Mouse (Mus musculus): ENCODE measurements around the gene Larp4b. TPM values are rescaled to one million over a fixed set of nuclear protein-coding genes. Genes with fewer than 3 reads are reported as not detected.
A peak's percentile ranks its signal among the peaks of the same experiment; 100 is the strongest.

Larp4b gene
- polyA plus RNA-seq, 1 experiment from 2014 or later = 28.4 TPM

DNA sequence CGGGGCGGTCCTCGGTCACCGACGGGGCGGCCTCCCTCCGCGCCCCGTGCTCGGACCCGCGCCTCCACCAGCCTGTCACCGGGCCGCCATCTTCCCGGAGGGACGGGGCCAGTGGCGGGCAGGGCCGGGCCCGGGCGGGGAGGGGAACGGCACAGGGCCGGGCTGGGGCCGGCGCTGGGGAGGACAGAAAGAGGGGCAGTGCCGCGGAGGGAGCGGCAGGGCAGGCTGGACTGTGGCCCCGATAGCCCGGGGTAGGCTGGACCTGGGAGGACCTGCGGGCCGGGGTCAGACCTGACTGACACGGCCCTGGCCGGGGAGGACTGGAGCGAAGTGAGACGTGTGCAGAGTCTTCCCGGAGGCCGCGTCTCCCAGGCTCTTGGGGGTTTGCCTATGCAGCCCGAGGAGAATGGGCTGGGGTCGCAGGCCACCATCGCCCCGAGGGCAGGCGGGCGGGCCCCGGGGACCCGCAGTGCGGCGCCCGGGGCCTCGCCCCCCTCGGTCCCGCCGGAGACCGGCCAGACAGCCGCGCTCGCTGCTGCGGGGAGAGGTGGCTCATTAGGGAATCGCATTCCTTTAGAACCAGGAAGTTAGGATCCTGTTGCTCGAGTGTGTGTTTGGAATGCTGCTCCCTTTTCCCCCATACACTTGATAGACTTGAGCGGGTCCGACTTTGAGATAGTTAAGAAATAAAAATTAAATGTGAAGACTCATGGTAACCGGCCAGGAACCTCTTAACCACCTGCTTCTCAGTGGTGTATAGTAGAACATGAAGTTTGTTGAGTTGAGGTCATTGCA is 702 bp downstream of the Larp4b start:
- H3K9ac ChIP-seq (ENCODE audit: low read length) = peak overlapping the region; percentile 96
- H3K27ac ChIP-seq (replicated peaks) = peak overlapping the region; percentile 100
- H3K36me3 ChIP-seq (ENCODE audit: control insufficient read depth, insufficient read depth, low read length) = no peaks in the 10 kb centered on the region
- no peaks in the 10 kb centered on the region for H3K9me3 ChIP-seq (ENCODE audit: control insufficient read depth, low read length)
- TF ChIP-seq EP300 (optimal IDR thresholded peaks at IDR 0.05) = no peak
- no peak for TF ChIP-seq CTCF (IDR thresholded peaks at IDR 0.05; ENCODE audit: low read depth)
- DNase-seq (ENCODE audit: low spot score) (peak; percentile 72), ATAC-seq (ENCODE audit: low FRiP score, low TSS enrichment) (peak; percentile 67)
- under 1% methylated on average over 58 of the region's 63 CpGs for WGBS
- H3K4me3 ChIP-seq (ENCODE audit: low read depth, low read length) = peak overlapping the region; percentile 98
- no peaks in the 10 kb centered on the region; the same call in 1 of the 2 replicates for H3K4me1 ChIP-seq (replicated peaks; ENCODE audit: control insufficient read depth, insufficient read depth)
- peak overlapping the region; percentile 71 for H3K4me2 ChIP-seq (replicated peaks; ENCODE audit: low read depth)
- H3K27me3 ChIP-seq (ENCODE audit: control insufficient read depth, insufficient read depth, low read length) = no peaks in the 10 kb centered on the region

DNA sequence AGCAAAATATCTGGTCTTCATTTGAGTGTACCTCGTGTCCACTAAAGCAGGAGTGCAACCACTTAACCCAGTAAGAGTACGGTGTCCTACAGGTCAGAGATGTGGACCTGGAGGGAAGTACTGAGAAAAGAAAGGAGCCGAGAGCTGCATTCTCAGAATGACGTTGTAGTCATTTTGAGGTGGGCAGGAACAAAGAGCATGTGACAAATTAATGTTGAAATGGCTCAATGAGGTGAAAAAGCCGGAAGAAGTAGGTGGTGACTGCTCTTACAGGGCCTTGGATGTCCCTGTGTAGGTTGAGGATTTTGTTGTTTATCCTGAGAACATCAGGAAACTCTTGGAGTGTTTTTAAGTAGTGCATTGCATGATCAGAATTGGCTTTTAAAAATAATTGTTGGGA is 5.6 kb downstream of the Larp4b start:
- H3K9me3 ChIP-seq (ENCODE audit: control insufficient read depth, low read length) = no peaks in the 10 kb centered on the region
- ATAC-seq (ENCODE audit: low FRiP score, low TSS enrichment) (no peak), DNase-seq (ENCODE audit: low spot score) (no peak)
- no peak for TF ChIP-seq CTCF (IDR thresholded peaks at IDR 0.05; ENCODE audit: low read depth)
- TF ChIP-seq EP300 (optimal IDR thresholded peaks at IDR 0.05) = no peak
- H3K27ac ChIP-seq (replicated peaks) = peak overlapping the region; percentile 31; the same call in 1 of the 2 replicates
- H3K27me3 ChIP-seq (ENCODE audit: control insufficient read depth, insufficient read depth, low read length) = no peaks in the 10 kb centered on the region
- H3K36me3 ChIP-seq (ENCODE audit: control insufficient read depth, insufficient read depth, low read length) = no peaks in the 10 kb centered on the region
- no peaks in the 10 kb centered on the region; the same call in 1 of the 2 replicates for H3K4me1 ChIP-seq (replicated peaks; ENCODE audit: control insufficient read depth, insufficient read depth)
- H3K4me3 ChIP-seq (ENCODE audit: low read depth, low read length) = no peak overlapping the region
- 62% methylated on average over 5 of the region's 5 CpGs for WGBS
- H3K4me2 ChIP-seq (replicated peaks; ENCODE audit: low read depth) = no peak overlapping the region
- no peak overlapping the region for H3K9ac ChIP-seq (ENCODE audit: low read length)

DNA sequence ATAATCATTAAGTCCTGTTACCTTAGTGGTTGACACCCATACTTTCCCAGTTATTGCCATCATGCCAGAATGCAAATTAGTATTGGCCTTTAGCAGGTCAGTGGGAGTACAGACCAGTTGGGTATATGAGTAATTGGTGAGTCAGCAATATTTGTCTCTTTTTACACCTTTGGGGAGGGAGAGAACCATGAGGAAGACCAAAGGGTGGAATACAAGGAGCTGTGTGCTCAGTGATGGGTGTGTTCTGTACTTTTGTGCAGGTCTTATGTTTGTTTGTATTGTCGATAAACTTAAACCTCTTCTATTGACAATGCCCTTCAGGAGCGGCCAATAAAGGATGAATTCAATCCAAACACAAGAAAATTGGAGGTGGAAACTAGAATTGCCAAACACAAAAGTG is 6.8 kb downstream of the Larp4b start:
- TF ChIP-seq EP300 (optimal IDR thresholded peaks at IDR 0.05) = no peak
- no peak for TF ChIP-seq CTCF (IDR thresholded peaks at IDR 0.05; ENCODE audit: low read depth)
- Histone ChIP-seq H3K9ac (ENCODE audit: low read length) (no peak overlapping the region), H3K9me3 (ENCODE audit: control insufficient read depth, low read length) (no peaks in the 10 kb centered on the region), H3K4me1 (replicated peaks; ENCODE audit: control insufficient read depth, insufficient read depth) (no peaks in the 10 kb centered on the region), H3K4me3 (ENCODE audit: low read depth, low read length) (no peak overlapping the region), H3K4me2 (replicated peaks; ENCODE audit: low read depth) (no peak overlapping the region), H3K27ac (replicated peaks) (no peak overlapping the region), H3K36me3 (ENCODE audit: control insufficient read depth, insufficient read depth, low read length) (no peaks in the 10 kb centered on the region), H3K27me3 (ENCODE audit: control insufficient read depth, insufficient read depth, low read length) (no peaks in the 10 kb centered on the region)
- WGBS = 57% methylated on average over 2 of the region's 2 CpGs
- DNase-seq (ENCODE audit: low spot score) (no peak), ATAC-seq (ENCODE audit: low FRiP score, low TSS enrichment) (peak; percentile 95)

DNA sequence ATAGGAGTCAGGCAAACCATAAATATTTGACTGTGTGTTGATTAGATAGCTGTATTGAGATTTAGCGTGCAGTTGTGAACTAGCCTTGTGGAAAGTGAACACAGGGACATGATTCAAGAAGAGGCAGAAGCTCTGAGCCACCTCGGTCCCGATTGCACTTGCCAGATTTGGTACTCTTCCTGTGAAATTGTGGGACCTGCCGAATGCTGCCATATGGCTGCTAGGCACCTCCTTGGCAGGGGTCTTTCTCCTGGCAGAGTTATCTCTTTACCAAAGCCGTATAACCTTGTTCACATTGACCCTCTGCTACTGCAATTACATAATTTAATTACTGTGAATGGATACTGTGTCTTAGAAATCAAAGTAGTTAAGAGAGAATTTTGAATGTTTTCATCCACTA is 12.6 kb downstream of the Larp4b start:
- Histone ChIP-seq H3K27me3 (ENCODE audit: control insufficient read depth, insufficient read depth, low read length) (no peaks in the 10 kb centered on the region), H3K9ac (ENCODE audit: low read length) (no peak overlapping the region), H3K4me3 (ENCODE audit: low read depth, low read length) (no peak overlapping the region), H3K4me2 (replicated peaks; ENCODE audit: low read depth) (no peak overlapping the region), H3K4me1 (replicated peaks; ENCODE audit: control insufficient read depth, insufficient read depth) (no peaks in the 10 kb centered on the region; the same call in 1 of the 2 replicates), H3K9me3 (ENCODE audit: control insufficient read depth, low read length) (no peaks in the 10 kb centered on the region), H3K27ac (replicated peaks) (no peak overlapping the region), H3K36me3 (ENCODE audit: control insufficient read depth, insufficient read depth, low read length) (no peaks in the 10 kb centered on the region)
- TF ChIP-seq EP300 (optimal IDR thresholded peaks at IDR 0.05) (no peak), CTCF (IDR thresholded peaks at IDR 0.05; ENCODE audit: low read depth) (no peak)
- no peak for ATAC-seq (ENCODE audit: low FRiP score, low TSS enrichment)
- DNase-seq (ENCODE audit: low spot score) = no peak
- WGBS = 73% methylated on average over 5 of the region's 5 CpGs

DNA sequence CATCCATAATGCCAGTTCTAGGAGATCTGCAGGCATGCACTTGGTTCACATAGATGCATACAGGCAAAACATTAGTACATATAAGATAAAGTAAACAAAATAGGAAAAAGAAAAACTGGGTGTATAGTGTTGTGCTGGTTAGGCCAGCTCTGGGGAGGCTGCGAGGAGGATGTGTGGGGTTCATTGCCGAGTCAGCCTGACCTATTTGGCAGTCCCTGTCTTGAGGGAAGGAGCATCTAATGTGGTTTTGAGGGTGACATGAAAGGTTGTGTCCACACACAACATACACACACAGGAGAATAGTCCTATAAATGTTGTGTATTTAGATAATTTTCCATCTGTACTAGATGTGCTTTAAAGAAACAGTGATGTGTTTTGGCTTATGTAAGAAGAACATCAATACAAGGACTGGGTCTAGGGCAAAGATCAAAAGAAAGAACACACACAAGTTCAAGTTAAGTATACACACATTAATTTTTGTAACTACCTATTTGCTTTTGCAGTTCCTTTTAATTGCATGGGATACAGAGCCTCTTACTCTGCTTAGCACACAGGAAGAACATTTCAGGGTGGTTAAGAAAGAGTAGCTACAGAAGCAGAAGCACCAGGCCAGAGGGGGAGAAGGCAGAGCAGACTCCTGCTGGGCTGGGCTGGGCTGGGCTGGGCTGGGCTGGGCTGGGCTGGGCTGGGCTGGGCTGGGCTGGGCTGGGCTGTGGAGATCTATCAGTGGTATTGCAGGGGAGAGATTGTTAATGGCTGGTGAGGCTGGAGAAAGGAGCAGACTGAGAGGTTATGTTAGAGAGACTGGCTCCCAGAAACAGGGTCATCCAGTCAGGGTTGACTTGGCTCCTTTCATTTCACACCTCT is 13.5 kb downstream of the Larp4b start:
- Histone ChIP-seq H3K27me3 (ENCODE audit: control insufficient read depth, insufficient read depth, low read length) (no peaks in the 10 kb centered on the region), H3K9me3 (ENCODE audit: control insufficient read depth, low read length) (no peaks in the 10 kb centered on the region), H3K4me3 (ENCODE audit: low read depth, low read length) (no peak overlapping the region), H3K36me3 (ENCODE audit: control insufficient read depth, insufficient read depth, low read length) (no peaks in the 10 kb centered on the region), H3K27ac (replicated peaks) (no peak overlapping the region), H3K4me1 (replicated peaks; ENCODE audit: control insufficient read depth, insufficient read depth) (no peaks in the 10 kb centered on the region; the same call in 1 of the 2 replicates), H3K9ac (ENCODE audit: low read length) (no peak overlapping the region), H3K4me2 (replicated peaks; ENCODE audit: low read depth) (no peak overlapping the region)
- 60% methylated on average over 2 of the region's 2 CpGs for WGBS
- no peak for TF ChIP-seq EP300 (optimal IDR thresholded peaks at IDR 0.05)
- TF ChIP-seq CTCF (IDR thresholded peaks at IDR 0.05; ENCODE audit: low read depth) = no peak
- ATAC-seq (ENCODE audit: low FRiP score, low TSS enrichment) (peak; percentile 87), DNase-seq (ENCODE audit: low spot score) (peak; percentile 40)

Data from stomach, postnatal 0 days (tissue).